Mouse (Mus musculus) mature B cell (primary cell): ENCODE data around the gene Gnl3l.

Source experiments
- in situ Hi-C: fragments of 300-500 bp; cut with MboI; formaldehyde crosslinking; loops from 2 replicates; pipeline ENCODE4 v1.14.3; 2019

Gene Gnl3l

DNA sequence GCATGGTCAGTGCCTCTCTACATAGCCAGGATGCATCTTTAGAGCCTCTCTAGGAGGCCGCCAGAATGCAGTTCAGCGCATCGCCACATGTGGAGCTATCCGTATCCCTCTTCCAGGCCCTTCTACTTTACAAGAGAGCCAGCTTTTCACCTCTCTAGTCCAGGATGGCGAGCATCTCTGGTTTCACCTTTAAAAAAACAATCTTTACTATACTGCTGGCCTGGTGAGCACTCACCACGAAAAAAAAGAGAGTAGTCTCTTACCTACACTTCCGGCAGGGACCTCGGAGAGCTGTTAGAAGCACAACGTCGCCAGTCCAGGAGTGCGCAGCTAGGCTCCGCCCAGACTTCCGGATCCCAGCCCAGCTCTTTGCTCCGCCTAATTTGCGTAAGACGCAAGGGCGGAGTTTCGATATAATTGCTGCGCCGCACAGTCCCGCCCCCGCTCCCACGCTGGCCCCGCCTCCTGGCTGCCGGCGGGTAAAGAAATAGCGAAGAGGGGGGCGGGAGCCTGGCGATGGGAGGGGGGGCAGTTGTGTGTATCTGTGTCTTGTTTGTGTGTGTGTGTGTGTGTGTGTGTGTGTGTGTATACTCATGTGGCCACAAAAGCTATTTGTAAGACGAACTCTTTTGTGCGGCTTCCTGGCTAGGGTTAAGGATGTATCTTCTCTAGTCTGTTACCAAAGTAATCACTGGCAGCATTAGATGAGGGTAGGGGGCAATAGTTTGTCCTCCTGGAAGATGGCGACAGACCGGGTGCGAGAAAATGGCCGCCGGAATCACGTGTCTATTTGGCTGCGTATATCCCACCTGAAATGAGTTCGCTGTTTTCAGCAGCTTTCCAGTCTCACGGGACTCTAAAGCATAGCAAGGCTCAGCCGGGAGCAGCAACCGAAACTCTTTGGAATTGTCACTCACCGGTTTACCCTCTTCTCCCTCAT is at the start of gene Gnl3l:
TSS of gene Gnl3l (minus strand) at position 385 of the 940 bp plus-strand sequence.
- in situ Hi-C loops, result no loop called here

DNA sequence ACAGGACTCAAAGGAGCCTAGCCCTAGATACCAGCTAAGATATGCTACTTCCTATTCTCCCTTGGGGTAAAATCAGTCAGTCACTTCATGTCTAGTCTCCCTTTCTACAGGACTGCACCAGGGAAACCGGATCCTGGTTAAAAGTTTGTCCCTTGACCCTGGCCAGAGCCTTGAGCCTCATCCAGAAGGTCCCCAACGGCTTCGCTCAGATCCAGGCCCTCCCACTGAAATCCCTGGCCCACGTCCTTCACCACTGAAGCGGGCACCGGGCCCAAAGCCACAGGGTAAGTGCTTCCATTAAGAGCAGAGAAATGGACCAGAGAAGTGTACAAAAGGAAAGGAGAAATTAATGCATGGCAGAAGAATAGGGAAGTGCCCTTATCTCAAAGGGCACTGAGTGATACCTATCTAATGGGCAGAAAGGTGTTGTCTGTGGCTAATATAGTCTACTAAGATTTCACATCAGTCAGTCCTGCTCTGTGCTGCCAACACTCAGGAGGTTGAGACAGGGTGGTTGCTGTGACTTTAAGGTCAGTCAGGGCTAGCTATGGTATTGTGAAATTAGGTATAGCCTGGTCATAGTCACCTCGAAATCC is 49.0 kb upstream of the Gnl3l start:
- in situ Hi-C loops, result no loop called here

DNA sequence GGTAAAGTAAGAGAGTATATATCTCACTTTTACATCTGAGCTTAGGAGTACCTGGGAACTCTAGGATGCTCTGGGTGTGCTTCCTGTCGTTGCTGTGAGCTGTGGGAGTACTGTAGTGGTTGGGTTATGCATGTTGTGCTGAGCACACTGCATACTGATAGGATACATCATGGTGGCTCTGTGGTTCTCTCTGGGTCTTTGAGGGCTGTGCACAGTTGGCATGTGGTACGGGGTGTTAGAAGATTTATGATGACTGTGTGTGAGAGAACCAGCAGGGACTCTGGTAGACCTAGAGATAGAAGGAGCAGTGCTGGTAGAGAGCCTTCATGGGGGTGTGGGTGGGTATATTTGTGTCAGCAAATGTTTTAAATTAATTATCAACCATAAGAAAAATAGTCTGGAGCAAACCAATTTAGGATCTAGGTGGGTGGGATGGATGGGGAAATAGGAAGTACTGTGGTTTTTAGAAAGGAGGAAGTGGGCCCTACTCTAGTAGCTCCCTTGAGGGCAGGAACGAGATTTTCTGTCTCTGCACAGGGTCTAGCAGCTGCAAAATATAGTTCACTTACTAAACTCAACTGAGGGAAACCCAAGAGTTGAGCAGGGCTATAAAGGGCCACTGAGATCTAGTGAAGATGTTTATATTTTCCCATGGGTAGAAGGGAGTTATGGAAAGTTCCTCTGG is 44.6 kb upstream of the Gnl3l start:
- in situ Hi-C loops, result no loop called here

- in situ Hi-C loops, result no loop called here
Observed at GRCm38 (mm10) chrX:151059346-151059745, 42.2 kb upstream of the Gnl3l start.

GRCm38 (mm10) chrX:151055559-151055958 is 38.4 kb upstream of the Gnl3l start:
- in situ Hi-C loops, result no loop called here

DNA sequence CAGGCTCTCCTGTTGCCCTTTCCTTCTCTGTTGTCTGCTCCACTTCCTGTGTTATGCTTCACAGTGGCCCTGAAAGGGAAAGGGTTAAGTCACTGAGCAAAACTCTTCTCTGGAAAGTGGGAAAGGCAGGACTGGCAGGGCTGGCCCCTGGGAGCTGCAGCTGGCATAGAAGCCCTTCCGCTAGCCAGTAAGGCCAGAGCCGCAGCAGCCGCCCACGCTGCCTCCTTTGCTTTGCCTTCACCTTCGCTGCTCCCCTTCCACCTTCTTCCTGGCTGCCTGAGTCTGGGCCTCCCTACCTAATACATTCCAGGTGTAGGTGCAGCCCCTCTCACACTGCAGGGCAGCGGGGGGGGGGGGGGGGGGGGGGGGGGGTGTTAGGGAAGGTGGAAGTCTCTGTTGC is 37.4 kb upstream of the Gnl3l start:
- in situ Hi-C loops, result no loop called here

DNA sequence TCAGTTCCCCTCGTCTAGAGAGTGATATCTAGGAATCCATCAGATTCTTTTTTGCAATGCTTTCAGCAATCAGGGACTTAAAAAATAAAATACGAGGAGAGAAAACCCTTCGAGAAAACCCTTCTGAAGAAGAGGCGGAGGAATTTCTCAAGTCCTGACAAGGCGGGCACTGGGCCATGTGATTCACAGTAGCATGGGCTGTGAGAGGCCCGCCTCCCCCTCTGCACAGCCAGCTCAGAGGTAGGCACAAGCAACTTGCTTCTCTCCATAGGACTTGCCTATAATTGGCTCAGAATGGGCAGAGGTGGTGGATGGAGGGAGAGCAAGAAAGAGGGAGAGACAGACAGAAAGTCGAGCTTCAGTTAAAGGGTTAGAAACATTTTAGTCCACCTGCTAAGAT is 33.2 kb upstream of the Gnl3l start:
- in situ Hi-C loops, result no loop called here

- in situ Hi-C loops, result no loop called here
Observed at GRCm38 (mm10) chrX:151049661-151050215, 32.6 kb upstream of the Gnl3l start.

GRCm38 (mm10) chrX:151047431-151048058 is 30.4 kb upstream of the Gnl3l start:
- in situ Hi-C loops, result no loop called here

DNA sequence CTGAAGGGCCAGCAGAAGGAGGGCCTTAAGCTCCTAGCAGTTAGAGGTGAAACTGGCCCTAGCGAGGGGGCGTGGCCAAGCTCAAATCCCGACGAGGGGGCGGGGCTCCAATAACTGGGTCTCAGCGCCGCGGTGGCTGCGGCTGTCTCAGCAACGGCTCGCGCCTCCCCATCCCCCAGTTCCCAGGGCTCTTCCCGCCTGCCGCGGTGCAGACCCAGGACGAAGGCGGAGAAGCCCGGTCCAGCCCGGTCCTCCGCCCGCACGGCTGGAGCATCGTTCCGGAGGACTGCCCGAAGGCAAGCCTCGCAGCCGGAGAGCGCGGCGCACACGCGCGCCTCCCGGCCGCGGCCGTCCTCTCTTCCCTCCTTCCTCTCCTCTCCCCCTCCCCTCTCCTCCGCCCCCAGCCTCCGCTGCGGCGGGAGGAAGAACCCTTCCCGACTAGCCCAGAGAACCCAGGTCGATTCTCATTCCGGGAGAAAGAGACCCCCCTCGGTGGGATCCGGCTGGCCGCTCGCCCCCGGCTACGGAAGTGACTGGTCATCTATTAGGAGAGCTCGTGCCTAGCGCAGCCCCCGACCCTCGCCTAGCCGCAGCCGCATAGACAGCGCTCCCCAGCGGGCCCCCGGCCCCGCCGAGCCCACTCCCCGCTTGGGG is 29.8 kb upstream of the Gnl3l start:
- in situ Hi-C loops, result no loop called here

DNA sequence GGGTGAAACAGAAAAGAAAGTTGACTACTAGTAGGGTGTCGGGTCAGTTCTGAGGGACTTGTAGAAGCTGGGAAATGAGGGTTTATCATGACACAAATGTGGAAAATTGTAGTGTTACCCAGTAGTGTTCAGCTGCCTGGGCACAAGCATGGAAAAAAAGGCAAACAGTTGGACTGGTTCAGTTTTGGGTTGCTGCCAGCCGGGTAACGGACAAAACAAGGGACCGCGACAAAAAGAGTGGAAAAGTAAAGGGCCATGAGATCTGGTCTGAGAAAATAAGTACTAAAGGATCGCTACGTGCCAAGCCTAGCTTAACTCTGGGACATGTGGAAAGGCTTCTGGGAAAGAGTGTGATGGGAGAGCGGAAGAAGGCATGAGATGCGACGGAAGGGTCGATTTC is 29.2 kb upstream of the Gnl3l start:
- in situ Hi-C loops, result no loop called here

DNA sequence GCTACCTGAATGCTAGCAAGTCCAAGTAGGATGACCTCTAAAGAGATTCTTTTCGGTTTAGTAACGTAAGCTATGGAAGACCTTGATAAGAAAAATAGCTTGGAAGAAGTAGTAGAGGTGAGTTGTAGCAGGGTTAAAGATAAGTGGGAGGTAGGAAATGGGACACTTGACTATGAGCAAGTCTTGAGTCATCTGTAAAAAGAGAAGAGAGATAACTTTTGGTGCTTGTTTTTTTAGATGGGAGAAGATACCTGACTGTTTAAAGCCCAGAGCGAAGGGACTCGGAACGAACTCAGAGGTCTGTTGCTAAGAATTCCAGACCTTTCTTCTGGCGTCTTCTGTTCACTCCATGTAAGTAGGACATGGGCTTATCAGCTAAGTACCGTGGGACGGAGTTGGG is 28.7 kb upstream of the Gnl3l start, which contains the start of gene Fgd1:
TSS of gene Fgd1 (plus strand) at position 301 of the 400 bp plus-strand sequence.
- in situ Hi-C loops, result no loop called here

DNA sequence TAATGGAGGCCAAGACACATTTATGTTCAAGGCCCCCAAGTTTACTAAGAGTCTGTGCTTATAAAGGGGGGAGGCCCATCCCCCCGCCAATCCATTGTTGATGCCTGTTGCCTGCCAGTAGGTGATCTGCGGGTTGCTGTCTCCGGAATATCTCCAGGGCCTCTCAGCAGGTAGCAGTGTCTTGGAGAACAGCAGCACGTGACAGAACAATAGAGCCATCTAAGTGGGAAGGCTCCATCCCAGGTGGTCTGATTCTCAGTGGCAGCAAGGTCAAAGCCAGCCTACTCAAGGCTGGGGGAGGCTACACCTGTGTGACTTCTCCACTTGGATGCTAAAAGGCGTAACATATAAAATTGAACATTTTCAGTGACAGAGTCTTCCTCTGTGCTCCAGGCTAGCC is 24.1 kb upstream of the Gnl3l start:
- in situ Hi-C loops, result no loop called here

DNA sequence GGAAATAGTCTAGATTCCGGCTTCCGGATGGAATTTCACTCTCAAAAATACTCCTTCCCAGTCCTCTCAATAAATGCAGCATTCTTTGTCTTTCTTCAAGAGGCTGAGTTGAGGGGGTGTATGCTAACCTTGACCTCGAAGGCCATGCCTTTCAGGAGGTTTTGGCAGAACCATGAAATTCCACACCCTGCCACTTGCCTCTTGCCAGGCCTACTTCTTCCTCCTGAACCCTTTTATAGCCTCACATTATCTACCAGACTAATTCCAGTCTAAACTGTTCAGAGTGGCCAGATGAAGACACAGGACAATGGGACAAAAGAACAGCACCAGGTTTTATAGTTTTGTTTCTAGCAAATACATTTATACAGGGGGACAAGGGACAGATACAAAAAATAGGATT is 14.3 kb upstream of the Gnl3l start:
- in situ Hi-C loops, result no loop called here

- in situ Hi-C loops, result no loop called here
Observed at GRCm38 (mm10) chrX:151018798-151019197, 1.7 kb upstream of the Gnl3l start.

GRCm38 (mm10) chrX:151017897-151018296 is 775 bp upstream of the Gnl3l start:
- in situ Hi-C loops, result no loop called here

DNA sequence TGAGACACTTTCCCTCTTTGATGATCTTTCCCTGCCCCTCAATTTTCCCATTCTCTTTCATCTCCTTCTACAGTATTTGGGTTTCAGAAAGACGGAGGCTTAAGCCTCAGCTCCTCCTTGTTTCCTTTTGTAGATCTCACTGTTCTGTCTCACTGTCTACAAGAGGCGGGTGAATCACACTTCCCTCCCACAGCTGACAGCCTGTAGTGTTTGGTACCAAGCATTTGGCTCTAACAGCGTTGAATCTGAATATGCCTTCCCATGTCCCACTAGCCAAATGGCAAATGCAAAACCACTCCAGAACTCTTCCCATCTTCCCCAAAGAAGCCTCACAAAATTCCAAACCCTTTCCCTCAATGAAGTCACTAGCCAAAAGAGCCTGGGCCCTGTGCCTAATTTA is 20.3 kb downstream of the Gnl3l start:
- in situ Hi-C loops, result no loop called here

- in situ Hi-C loops, result no loop called here
Observed at GRCm38 (mm10) chrX:150981621-150982020, 35.5 kb downstream of the Gnl3l start.

- in situ Hi-C loops, result no loop called here
Observed at GRCm38 (mm10) chrX:150975424-150975823, 41.7 kb downstream of the Gnl3l start.

GRCm38 (mm10) chrX:150963027-150963426 is 54.1 kb downstream of the Gnl3l start:
- in situ Hi-C loops, result no loop called here

- in situ Hi-C loops, result no loop called here
Observed at GRCm38 (mm10) chrX:150960702-150961101, 56.4 kb downstream of the Gnl3l start.
